Mouse (Mus musculus): ENCODE data around the gene Rb1. TPM values are rescaled to one million over a fixed set of nuclear protein-coding genes. Genes with fewer than 3 reads are reported as not detected.

The Rb1 gene
- polyA plus RNA-seq, 1 experiment = 51.3 TPM

GRCm38 (mm10) chr14:73211477-73211876 lies 114.1 kb downstream of the Rb1 start:
- Histone ChIP-seq H3K9me3 (replicated peaks; ENCODE audit: control insufficient read depth, insufficient read depth, low read length, poor library complexity, severe bottlenecking) (no peaks in the 10 kb centered on the region), H3K9ac (ENCODE audit: low read depth, poor library complexity, severe bottlenecking) (no peak overlapping the region), H3K36me3 (ENCODE audit: control insufficient read depth, insufficient read depth, low read length, poor library complexity, severe bottlenecking) (no peaks in the 10 kb centered on the region), H3K4me1 (ENCODE audit: control insufficient read depth, insufficient read depth, low read length) (no peaks in the 10 kb centered on the region), H3K27ac (ENCODE audit: insufficient read depth, low read length) (no peak overlapping the region), H3K27me3 (ENCODE audit: control insufficient read depth, insufficient read depth, low read length, poor library complexity, severe bottlenecking) (no peaks in the 10 kb centered on the region), H3K4me3 (ENCODE audit: low read depth, low read length) (no peak overlapping the region)
- no peak for TF ChIP-seq CTCF (IDR thresholded peaks at IDR 0.05; ENCODE audit: low read depth, low read length)
- TF ChIP-seq POLR2A (IDR thresholded peaks at IDR 0.05; ENCODE audit: insufficient read depth, low read length) = no peak
- TF ChIP-seq EP300 (IDR thresholded peaks at IDR 0.05; ENCODE audit: insufficient read depth, low read depth, low read length) = no peak

- H3K27me3 ChIP-seq (ENCODE audit: control insufficient read depth, insufficient read depth, low read length, poor library complexity, severe bottlenecking) = no peaks in the 10 kb centered on the region
- no peaks in the 10 kb centered on the region for H3K4me1 ChIP-seq (ENCODE audit: control insufficient read depth, insufficient read depth, low read length)
- no peak for TF ChIP-seq EP300 (IDR thresholded peaks at IDR 0.05; ENCODE audit: insufficient read depth, low read depth, low read length)
- no peak for TF ChIP-seq CTCF (IDR thresholded peaks at IDR 0.05; ENCODE audit: low read depth, low read length)
- no peak for TF ChIP-seq POLR2A (IDR thresholded peaks at IDR 0.05; ENCODE audit: insufficient read depth, low read length)
- H3K4me3 ChIP-seq (ENCODE audit: low read depth, low read length) = no peak overlapping the region
- no peak overlapping the region for H3K27ac ChIP-seq (ENCODE audit: insufficient read depth, low read length)
- H3K9ac ChIP-seq (ENCODE audit: low read depth, poor library complexity, severe bottlenecking) = no peak overlapping the region
- H3K9me3 ChIP-seq (replicated peaks; ENCODE audit: control insufficient read depth, insufficient read depth, low read length, poor library complexity, severe bottlenecking) = no peaks in the 10 kb centered on the region
- no peaks in the 10 kb centered on the region for H3K36me3 ChIP-seq (ENCODE audit: control insufficient read depth, insufficient read depth, low read length, poor library complexity, severe bottlenecking)
Observed at GRCm38 (mm10) chr14:73210196-73210595, 115.4 kb downstream of the Rb1 start.

GRCm38 (mm10) chr14:73209262-73209661 lies 116.4 kb downstream of the Rb1 start:
- no peak overlapping the region for H3K27ac ChIP-seq (ENCODE audit: insufficient read depth, low read length)
- no peaks in the 10 kb centered on the region for H3K9me3 ChIP-seq (replicated peaks; ENCODE audit: control insufficient read depth, insufficient read depth, low read length, poor library complexity, severe bottlenecking)
- H3K4me1 ChIP-seq (ENCODE audit: control insufficient read depth, insufficient read depth, low read length) = no peaks in the 10 kb centered on the region
- H3K36me3 ChIP-seq (ENCODE audit: control insufficient read depth, insufficient read depth, low read length, poor library complexity, severe bottlenecking) = no peaks in the 10 kb centered on the region
- TF ChIP-seq POLR2A (IDR thresholded peaks at IDR 0.05; ENCODE audit: insufficient read depth, low read length) (no peak), CTCF (IDR thresholded peaks at IDR 0.05; ENCODE audit: low read depth, low read length) (no peak), EP300 (IDR thresholded peaks at IDR 0.05; ENCODE audit: insufficient read depth, low read depth, low read length) (no peak)
- no peak overlapping the region for H3K4me3 ChIP-seq (ENCODE audit: low read depth, low read length)
- no peaks in the 10 kb centered on the region for H3K27me3 ChIP-seq (ENCODE audit: control insufficient read depth, insufficient read depth, low read length, poor library complexity, severe bottlenecking)
- H3K9ac ChIP-seq (ENCODE audit: low read depth, poor library complexity, severe bottlenecking) = no peak overlapping the region

- no peaks in the 10 kb centered on the region for H3K27me3 ChIP-seq (ENCODE audit: control insufficient read depth, insufficient read depth, low read length, poor library complexity, severe bottlenecking)
- no peaks in the 10 kb centered on the region for H3K36me3 ChIP-seq (ENCODE audit: control insufficient read depth, insufficient read depth, low read length, poor library complexity, severe bottlenecking)
- no peak overlapping the region for H3K27ac ChIP-seq (ENCODE audit: insufficient read depth, low read length)
- no peaks in the 10 kb centered on the region for H3K4me1 ChIP-seq (ENCODE audit: control insufficient read depth, insufficient read depth, low read length)
- H3K9me3 ChIP-seq (replicated peaks; ENCODE audit: control insufficient read depth, insufficient read depth, low read length, poor library complexity, severe bottlenecking) = no peaks in the 10 kb centered on the region; the same call in 1 of the 2 replicates
- H3K4me3 ChIP-seq (ENCODE audit: low read depth, low read length) = no peak overlapping the region
- H3K9ac ChIP-seq (ENCODE audit: low read depth, poor library complexity, severe bottlenecking) = no peak overlapping the region
- TF ChIP-seq CTCF (IDR thresholded peaks at IDR 0.05; ENCODE audit: low read depth, low read length) (no peak), EP300 (IDR thresholded peaks at IDR 0.05; ENCODE audit: insufficient read depth, low read depth, low read length) (no peak), POLR2A (IDR thresholded peaks at IDR 0.05; ENCODE audit: insufficient read depth, low read length) (no peak)
Observed at GRCm38 (mm10) chr14:73204016-73204415, 121.6 kb downstream of the Rb1 start.

GRCm38 (mm10) chr14:73201447-73201846 lies 124.2 kb downstream of the Rb1 start:
- Histone ChIP-seq H3K36me3 (ENCODE audit: control insufficient read depth, insufficient read depth, low read length, poor library complexity, severe bottlenecking) (peaks cover 5% of the 10 kb centered on the region; the same call in 1 of the 2 replicates), H3K9me3 (replicated peaks; ENCODE audit: control insufficient read depth, insufficient read depth, low read length, poor library complexity, severe bottlenecking) (no peaks in the 10 kb centered on the region; the same call in none of the 2 replicates), H3K9ac (ENCODE audit: low read depth, poor library complexity, severe bottlenecking) (no peak overlapping the region), H3K4me3 (ENCODE audit: low read depth, low read length) (no peak overlapping the region), H3K4me1 (ENCODE audit: control insufficient read depth, insufficient read depth, low read length) (no peaks in the 10 kb centered on the region), H3K27me3 (ENCODE audit: control insufficient read depth, insufficient read depth, low read length, poor library complexity, severe bottlenecking) (no peaks in the 10 kb centered on the region), H3K27ac (ENCODE audit: insufficient read depth, low read length) (no peak overlapping the region)
- TF ChIP-seq CTCF (IDR thresholded peaks at IDR 0.05; ENCODE audit: low read depth, low read length) = no peak

GRCm38 (mm10) chr14:73199058-73199457 lies 126.6 kb downstream of the Rb1 start:
- Histone ChIP-seq H3K9ac (ENCODE audit: low read depth, poor library complexity, severe bottlenecking) (no peak overlapping the region), H3K4me3 (ENCODE audit: low read depth, low read length) (no peak overlapping the region), H3K36me3 (ENCODE audit: control insufficient read depth, insufficient read depth, low read length, poor library complexity, severe bottlenecking) (peaks cover 12% of the 10 kb centered on the region), H3K4me1 (ENCODE audit: control insufficient read depth, insufficient read depth, low read length) (no peaks in the 10 kb centered on the region), H3K9me3 (replicated peaks; ENCODE audit: control insufficient read depth, insufficient read depth, low read length, poor library complexity, severe bottlenecking) (peaks cover 18% of the 10 kb centered on the region), H3K27ac (ENCODE audit: insufficient read depth, low read length) (no peak overlapping the region), H3K27me3 (ENCODE audit: control insufficient read depth, insufficient read depth, low read length, poor library complexity, severe bottlenecking) (no peaks in the 10 kb centered on the region)
- TF ChIP-seq EP300 (IDR thresholded peaks at IDR 0.05; ENCODE audit: insufficient read depth, low read depth, low read length) (no peak), POLR2A (IDR thresholded peaks at IDR 0.05; ENCODE audit: insufficient read depth, low read length) (no peak), CTCF (IDR thresholded peaks at IDR 0.05; ENCODE audit: low read depth, low read length) (no peak)
